Mouse (Mus musculus): ENCODE results near the gene Scfd2.

- TF ChIP-seq CTCF (IDR thresholded peaks at IDR 0.05; ENCODE audit: low read depth, low read length) (no peak), POLR2A (IDR thresholded peaks at IDR 0.05; ENCODE audit: borderline replicate concordance, low read depth, low read length) (no peak)
Observed at GRCm38 (mm10) chr5:74226183-74226582, 305.4 kb downstream of the Scfd2 start.
